Mouse (Mus musculus): Measurements from ENCODE around the gene Vmn2r50. TPM values are rescaled to one million over a fixed set of nuclear protein-coding genes. Genes with fewer than 3 reads are reported as not detected.
"Not testable (repeated sequence)": the region's sequence is repeated elsewhere in the genome, so short reads cannot be mapped to it uniquely, and the experiment has no call there.

Vmn2r50 gene
- not detected in 2 replicates for total RNA-seq (2017)

GRCm38 (mm10) chr7:10053196-10053595 lies at the start of gene Vmn2r50:
TSS of gene Vmn2r50 (minus strand) at chr7:10053296.
- not testable (repeated sequence) for ATAC-seq (replicated peaks in 1 of 2; ENCODE audit: insufficient read depth in 1 of 2, low FRiP score in 2 of 2, low TSS enrichment in 1 of 2, low read depth in 1 of 2, poor library complexity in 2 of 2, severe bottlenecking in 2 of 2)

GRCm38 (mm10) chr7:9992157-9992556 lies 60.9 kb downstream of the Vmn2r50 start, which contains the start of gene Vmn2r49:
TSS of gene Vmn2r49 (minus strand) at chr7:9992257.
- ATAC-seq (replicated peaks in 1 of 2; ENCODE audit: insufficient read depth in 1 of 2, low FRiP score in 2 of 2, low TSS enrichment in 1 of 2, low read depth in 1 of 2, poor library complexity in 2 of 2, severe bottlenecking in 2 of 2) = not testable (repeated sequence)

Other genes with a start within 250 kb of the Vmn2r50 start
- gene Vmn2r47, start 212.0 kb downstream of the Vmn2r50 start, total RNA-seq (2017) = not detected in 2 replicates
- gene Vmn2r48, start 99.7 kb downstream of the Vmn2r50 start, total RNA-seq (2017) = not detected in 2 replicates
- gene Vmn2r49, start 61.0 kb downstream of the Vmn2r50 start, total RNA-seq (2017) = not detected in 2 replicates
- gene Vmn2r51, start 52.4 kb upstream of the Vmn2r50 start, total RNA-seq (2017) = not detected in 2 replicates
- not detected in 2 replicates for gene Vmn2r52, start 123.3 kb upstream of the Vmn2r50 start, total RNA-seq (2017)
- gene Vmn1r66, start 224.7 kb upstream of the Vmn2r50 start, total RNA-seq (2017) = not detected in 2 replicates